Mouse (Mus musculus) cortical plate, adult 2 months (tissue): ENCODE measurements around the gene H2-Ab1.

Source experiments
- CTCF ChIP-seq: fragments of 200-500 bp; IDR thresholded peaks from 2 replicates; pipeline ENCODE4 v1.5.1; 2011; ENCODE audit warnings: mild to moderate bottlenecking, control low read depth, low read length; ENCODE audit not compliant: insufficient read depth; ENCODE audit errors: extremely low read depth
- POLR2A ChIP-seq: fragments of 200-500 bp; IDR thresholded peaks from 2 replicates; pipeline ENCODE4 v1.6.1; 2011; ENCODE audit warnings: mild to moderate bottlenecking, low read length, control low read depth; ENCODE audit not compliant: insufficient read depth; ENCODE audit errors: extremely low read depth

GRCm38 (mm10) chr17:34285848-34286247 lies 28.4 kb downstream of the H2-Ab1 start:
- no peak for TF ChIP-seq CTCF
- no peak for TF ChIP-seq POLR2A
